Mouse (Mus musculus) central nervous system, embryonic 14 days (tissue): Measurements from ENCODE around the gene Fam206a. TPM values are rescaled to one million over a fixed set of nuclear protein-coding genes. Genes with fewer than 3 reads are reported as not detected.

ENCODE experiments used
- polyA plus RNA-seq: library from polyadenylated mRNA; depleted of rRNA; stranded (reverse); fragments of >200 nt; gene quantifications from 2 replicates; pipeline ENCODE4 v1.2.3, GENCODE M21; 2012; rRNA removed

The Fam206a gene
- 10.4 and 10.7 TPM in 2 replicates for polyA plus RNA-seq

DNA sequence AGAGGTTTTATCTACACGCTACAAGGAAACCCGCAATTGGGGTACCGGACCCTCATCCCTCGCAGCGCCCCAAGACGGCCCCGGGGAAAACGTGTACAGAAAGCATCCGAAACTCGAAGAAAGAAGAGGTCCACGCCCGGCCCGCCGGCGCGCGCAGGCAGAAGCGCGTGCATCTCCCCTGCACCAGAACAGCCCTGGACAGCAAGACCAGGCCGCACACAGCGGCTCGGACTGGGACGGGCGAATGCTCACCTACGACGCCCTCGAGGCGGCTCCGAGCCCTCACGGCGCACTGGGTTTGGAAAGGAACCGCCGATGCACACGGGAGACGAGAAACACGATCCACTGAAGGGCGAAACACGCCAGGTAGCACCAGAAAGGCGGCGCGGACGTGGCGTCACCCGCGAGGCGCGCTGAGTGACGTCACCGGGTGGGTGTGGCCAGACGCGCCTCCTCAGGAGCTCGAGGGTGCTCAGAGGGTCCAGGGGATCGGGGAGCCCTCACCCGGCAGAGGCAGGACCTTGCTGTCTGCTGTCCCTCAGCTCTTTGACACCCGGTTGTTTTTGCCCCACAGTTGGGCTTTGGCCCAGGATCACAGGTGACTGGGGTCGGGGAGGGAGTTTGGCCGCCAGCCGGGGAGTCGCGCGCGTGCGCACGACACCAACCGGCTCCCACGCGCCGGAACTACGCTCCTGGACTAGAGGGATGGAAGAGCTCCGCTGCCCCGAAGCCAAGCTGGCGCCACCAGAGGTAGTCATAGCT is at the start of gene Fam206a, which contains the start of gene Elp1:
Fam206a (plus strand) TSS at position 439 of the 762 bp plus-strand sequence.
Elp1 (minus strand) TSS at position 425 of the 762 bp plus-strand sequence.

Other genes starting within 250 kb of the Fam206a start
- gene Gm26657, start 62.3 kb upstream of the Fam206a start, polyA plus RNA-seq: not detected in 2 replicates
- 0.19 and 0.20 TPM in 2 replicates for gene Actl7b, start 60.9 kb upstream of the Fam206a start, polyA plus RNA-seq
- gene Actl7a, start 58.9 kb upstream of the Fam206a start, polyA plus RNA-seq: not detected in 2 replicates
- 69.3 and 72.0 TPM in 2 replicates for gene Elp1, start within 50 bp of the Fam206a start, polyA plus RNA-seq
- 25.2 and 26.2 TPM in 2 replicates for gene Ctnnal1, start 62.8 kb downstream of the Fam206a start, polyA plus RNA-seq
- gene Tmem245, start 145.1 kb downstream of the Fam206a start, polyA plus RNA-seq: 9.8 and 10.0 TPM in 2 replicates
- gene Frrs1l, start 188.0 kb downstream of the Fam206a start, polyA plus RNA-seq: 10.1 TPM in 2 replicates